Mouse (Mus musculus) neural tube, embryonic 11.5 days (tissue): Measurements from ENCODE around the gene Atp2a3. TPM values are rescaled to one million over a fixed set of nuclear protein-coding genes. Genes with fewer than 3 reads are reported as not detected.

Experiments
- ATAC-seq: fragments of 200-750 bp; cut with Nextera tagmentation; 2 replicates; pipeline ENCODE4 v1.8.0; 2017; ENCODE audit warnings: moderate number of reproducible peaks, mild to moderate bottlenecking, moderate TSS enrichment, moderate library complexity; ENCODE audit not compliant: insufficient read depth, low FRiP score, low TSS enrichment
- DNase-seq: peaks from one replicate; pipeline ENCODE4 v3.0.0-alpha.2; 2015; ENCODE audit warnings: low spot score
- H3K27ac ChIP-seq: fragments of 300-500 bp; sonication (generic); 2 replicates; pipeline ENCODE4 v1.5.1; 2014; ENCODE audit warnings: low read depth, mild to moderate bottlenecking, low read length
- H3K27me3 ChIP-seq: fragments of 300-500 bp; sonication (generic); 2 replicates; pipeline ENCODE4 v1.6.1; 2014; ENCODE audit warnings: mild to moderate bottlenecking, low read length, mixed read lengths; ENCODE audit not compliant: control insufficient read depth, insufficient read depth
- H3K36me3 ChIP-seq: fragments of 300-500 bp; sonication (generic); 2 replicates; pipeline ENCODE4 v1.6.1; 2014; ENCODE audit warnings: mild to moderate bottlenecking, low read length, moderate library complexity, mixed read lengths; ENCODE audit not compliant: control insufficient read depth, insufficient read depth
- H3K4me1 ChIP-seq: fragments of 300-500 bp; sonication (generic); 2 replicates; pipeline ENCODE4 v1.6.1; 2014; ENCODE audit warnings: low read length, mixed read lengths; ENCODE audit not compliant: control insufficient read depth, insufficient read depth
- H3K4me2 ChIP-seq: fragments of 300-500 bp; sonication (generic); 2 replicates; pipeline ENCODE4 v1.6.1; 2014; ENCODE audit warnings: low read depth, mild to moderate bottlenecking, moderate library complexity
- H3K4me3 ChIP-seq: fragments of 300-500 bp; sonication (generic); 2 replicates; pipeline ENCODE4 v1.5.1; 2014; ENCODE audit warnings: low read depth, low read length
- H3K9ac ChIP-seq: fragments of 300-500 bp; sonication (generic); 2 replicates; pipeline ENCODE4 v1.6.1; 2014; ENCODE audit warnings: mild to moderate bottlenecking, low read length
- H3K9me3 ChIP-seq: fragments of 300-500 bp; sonication (generic); 2 replicates; pipeline ENCODE4 v1.6.1; 2016; ENCODE audit warnings: low read length; ENCODE audit not compliant: control insufficient read depth
- WGBS: fragments of 180-500 bp; shearing (Covaris S2); extraction: QIAGEN DNeasy Blood & Tissue Kit; methylation state at CpG from one replicate; pipeline ENCODE4 v1.1.7; 2014; 5-methylcytosine and 5-hydroxymethylcytosine counted together
- polyA plus RNA-seq: library from polyadenylated mRNA; unstranded; fragments of >200 nt; fragmentation: Nextera tagmentation; extraction: Ambion mirVana; gene quantifications from 2 replicates; pipeline ENCODE4 v1.2.1, GENCODE M21; 2014

The Atp2a3 gene
- polyA plus RNA-seq, 1 experiment from 2014 or later: 2.2 TPM

- 72% methylated on average over 1 of the region's 1 CpGs for WGBS
- Histone ChIP-seq H3K36me3 (no peaks in the 10 kb centered on the region), H3K4me2 (no peak overlapping the region)
These were observed 7.9 kb upstream of the Atp2a3 start for GRCm38 (mm10) chr11:72953116-72953439.

GRCm38 (mm10) chr11:72953440-72954151 is 7.4 kb upstream of the Atp2a3 start:
- H3K4me1 ChIP-seq: no peaks in the 10 kb centered on the region
- H3K4me3 ChIP-seq: no peak overlapping the region
- H3K9me3 ChIP-seq: no peaks in the 10 kb centered on the region
- H3K27me3 ChIP-seq: no peaks in the 10 kb centered on the region
- no peak for DNase-seq
- WGBS: 90% methylated on average over 4 of the region's 4 CpGs
- H3K36me3 ChIP-seq: no peaks in the 10 kb centered on the region
- no peak for ATAC-seq
- H3K4me2 ChIP-seq: no peak overlapping the region
- no peak overlapping the region for H3K27ac ChIP-seq
- no peak overlapping the region for H3K9ac ChIP-seq

More at GRCm38 (mm10) chr11:72953116-72953439, 7.9 kb upstream of the Atp2a3 start:
- DNase-seq (no peak), ATAC-seq (no peak)
- H3K4me3 ChIP-seq: no peak overlapping the region
- H3K4me1 ChIP-seq: no peaks in the 10 kb centered on the region
- no peak overlapping the region for H3K9ac ChIP-seq
- H3K9me3 ChIP-seq: no peaks in the 10 kb centered on the region
- H3K27me3 ChIP-seq: no peaks in the 10 kb centered on the region
- H3K27ac ChIP-seq: no peak overlapping the region

GRCm38 (mm10) chr11:72954216-72954615 is 6.8 kb upstream of the Atp2a3 start:
- no peak for ATAC-seq
- H3K4me3 ChIP-seq: no peak overlapping the region
- no peak overlapping the region for H3K4me2 ChIP-seq
- peaks cover under 1% of the 10 kb centered on the region for H3K27me3 ChIP-seq
- 92% methylated on average over 4 of the region's 4 CpGs for WGBS
- no peak overlapping the region for H3K27ac ChIP-seq
- no peaks in the 10 kb centered on the region for H3K36me3 ChIP-seq
- no peaks in the 10 kb centered on the region for H3K9me3 ChIP-seq
- no peak overlapping the region for H3K9ac ChIP-seq
- H3K4me1 ChIP-seq: no peaks in the 10 kb centered on the region
- DNase-seq: no peak

GRCm38 (mm10) chr11:72955339-72955974 is 5.5 kb upstream of the Atp2a3 start:
- no peaks in the 10 kb centered on the region for H3K9me3 ChIP-seq
- H3K4me3 ChIP-seq: no peak overlapping the region
- H3K36me3 ChIP-seq: no peaks in the 10 kb centered on the region
- H3K27ac ChIP-seq: no peak overlapping the region
- ATAC-seq (no peak), DNase-seq (no peak)
- peaks cover 13% of the 10 kb centered on the region for H3K27me3 ChIP-seq
- no peak overlapping the region for H3K4me2 ChIP-seq
- WGBS: 72% methylated on average over 5 of the region's 5 CpGs
- no peaks in the 10 kb centered on the region for H3K4me1 ChIP-seq
- H3K9ac ChIP-seq: no peak overlapping the region

- Histone ChIP-seq H3K27me3 (peaks cover 31% of the 10 kb centered on the region), H3K4me1 (peaks cover 3% of the 10 kb centered on the region; the same call in 1 of the 2 replicates), H3K4me2 (no peak overlapping the region), H3K9me3 (no peaks in the 10 kb centered on the region), H3K9ac (no peak overlapping the region), H3K27ac (no peak overlapping the region), H3K36me3 (no peaks in the 10 kb centered on the region), H3K4me3 (no peak overlapping the region)
- DNase-seq (no peak), ATAC-seq (no peak)
- 48% methylated on average over 2 of the region's 2 CpGs for WGBS
These were observed 3.7 kb upstream of the Atp2a3 start for GRCm38 (mm10) chr11:72957318-72957717.

GRCm38 (mm10) chr11:72959924-72960679 is 867 bp upstream of the Atp2a3 start:
- H3K4me1 ChIP-seq: peaks cover 3% of the 10 kb centered on the region; the same call in 1 of the 2 replicates
- H3K36me3 ChIP-seq: no peaks in the 10 kb centered on the region
- no peak overlapping the region for H3K27ac ChIP-seq
- H3K4me3 ChIP-seq: no peak overlapping the region
- WGBS: 12% methylated on average over 15 of the region's 15 CpGs
- no peak for ATAC-seq
- H3K9me3 ChIP-seq: no peaks in the 10 kb centered on the region
- DNase-seq: no peak
- no peak overlapping the region for H3K9ac ChIP-seq
- no peak overlapping the region for H3K4me2 ChIP-seq
- H3K27me3 ChIP-seq: peaks cover 36% of the 10 kb centered on the region

GRCm38 (mm10) chr11:72960723-72961071 is 272 bp upstream of the Atp2a3 start:
- Histone ChIP-seq H3K9me3 (no peaks in the 10 kb centered on the region), H3K4me2 (peak overlapping the region; percentile 31), H3K27me3 (peaks cover 36% of the 10 kb centered on the region), H3K27ac (no peak overlapping the region), H3K4me1 (peaks cover 3% of the 10 kb centered on the region; the same call in 1 of the 2 replicates), H3K4me3 (peak overlapping the region; percentile 25), H3K36me3 (no peaks in the 10 kb centered on the region), H3K9ac (no peak overlapping the region)
- 3% methylated on average over 15 of the region's 15 CpGs for WGBS
- ATAC-seq (no peak), DNase-seq (no peak)

GRCm38 (mm10) chr11:72962378-72962777 is 1.4 kb downstream of the Atp2a3 start:
- Histone ChIP-seq H3K4me2 (no peak overlapping the region), H3K9ac (no peak overlapping the region), H3K36me3 (no peaks in the 10 kb centered on the region), H3K27ac (no peak overlapping the region), H3K4me1 (peaks cover 3% of the 10 kb centered on the region; the same call in 1 of the 2 replicates), H3K9me3 (no peaks in the 10 kb centered on the region), H3K4me3 (no peak overlapping the region), H3K27me3 (peaks cover 36% of the 10 kb centered on the region)
- DNase-seq: no peak
- 82% methylated on average over 2 of the region's 2 CpGs for WGBS
- ATAC-seq: no peak
